Mouse (Mus musculus): ENCODE results near the gene Fam111a. TPM values are rescaled to one million over a fixed set of nuclear protein-coding genes. Genes with fewer than 3 reads are reported as not detected.

The Fam111a gene
- total RNA-seq, 2 experiments from 2014 or later: 3.2 to 6.4 TPM

DNA sequence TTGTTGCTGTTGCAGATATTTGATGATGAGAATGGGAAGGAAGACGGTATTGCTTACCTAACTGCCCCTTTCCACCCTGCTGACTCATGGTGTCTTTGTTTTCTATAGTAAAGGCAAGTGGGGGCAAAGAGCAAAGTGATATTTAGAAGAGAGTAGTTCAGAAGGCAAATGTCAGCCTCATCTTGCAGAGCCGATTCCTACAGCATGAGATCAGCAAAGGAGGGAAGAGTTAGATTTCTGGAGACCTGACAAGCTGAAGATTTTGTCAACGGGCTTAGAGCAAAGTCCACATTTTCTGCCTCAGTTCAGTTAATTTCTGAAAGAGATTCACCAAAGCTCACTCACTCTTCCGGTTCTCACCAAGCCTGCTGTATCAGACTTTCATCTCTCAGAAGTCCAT, 87.6 kb downstream of the Fam111a start, which contains the start of gene Glyat:
Glyat (plus strand) TSS at position 133 of the 400 bp plus-strand sequence.
- DNase-seq: no peak

GRCm38 (mm10) chr19:12634259-12634658, 88.7 kb downstream of the Fam111a start:
- no peak for DNase-seq

GRCm38 (mm10) chr19:12634963-12635362, 89.4 kb downstream of the Fam111a start:
- DNase-seq: no peak

DNA sequence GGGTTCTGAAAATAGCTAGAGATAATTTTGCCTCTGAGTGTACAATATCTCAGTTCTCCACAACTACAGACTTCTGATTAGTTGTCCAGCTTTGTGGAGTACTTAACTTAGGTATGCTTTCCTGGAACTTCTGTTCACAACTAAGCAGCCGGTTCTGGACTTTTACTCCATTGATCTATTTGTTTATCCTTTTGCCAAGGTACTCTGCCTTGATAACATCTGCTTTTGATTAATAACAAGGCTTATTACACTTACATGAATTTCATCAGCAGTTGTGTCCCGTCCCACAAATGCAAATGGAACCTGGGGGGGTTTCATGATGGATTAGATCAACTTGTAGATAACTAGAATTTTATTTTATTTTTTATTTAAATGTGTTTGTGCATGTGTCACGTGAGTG, 91.3 kb downstream of the Fam111a start:
- DNase-seq: no peak

DNA sequence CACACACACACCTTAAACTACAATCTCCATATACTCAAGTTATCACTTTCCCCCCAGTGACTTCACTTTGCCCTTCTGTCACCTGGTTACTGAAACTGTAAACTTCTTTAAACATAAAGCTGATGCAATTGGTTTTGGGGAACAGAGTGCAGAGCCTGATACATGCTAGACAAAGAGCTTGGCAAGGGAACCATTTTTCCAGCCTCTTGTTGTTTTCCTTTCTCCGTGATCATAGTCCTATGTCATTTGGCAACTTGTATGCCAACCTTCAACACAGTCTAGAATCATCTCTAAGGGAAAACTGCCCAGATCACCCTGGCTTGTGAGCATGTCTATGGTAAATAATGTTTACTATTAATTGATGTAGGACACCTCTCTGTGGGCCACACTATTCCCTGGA, 92.5 kb downstream of the Fam111a start:
- no peak for DNase-seq

Other genes with a start within 250 kb of the Fam111a start
- gene Olfr1436, start 246.6 kb upstream of the Fam111a start, total RNA-seq (2021): not detected
- gene Olfr1437, start 220.6 kb upstream of the Fam111a start, total RNA-seq (2021): not detected
- not detected for gene Olfr1438-ps1, start 209.8 kb upstream of the Fam111a start, total RNA-seq (2021)
- not detected for gene Olfr1440, start 158.5 kb upstream of the Fam111a start, total RNA-seq (2021)
- gene Olfr1441, start 128.3 kb upstream of the Fam111a start, total RNA-seq (2021): not detected
- gene Pfpl, start 117.8 kb upstream of the Fam111a start, total RNA-seq (2021): not detected
- gene Mpeg1, start 85.0 kb upstream of the Fam111a start, total RNA-seq (2021): 10 to 100 TPM; 23.7 to 25.0 TPM
- gene Dtx4, start 44.3 kb upstream of the Fam111a start, total RNA-seq (2021): 10 to 100 TPM; 11.4 to 17.6 TPM
- under 1 TPM in 1 of 2 experiments, not detected in 1; 0.53 TPM for gene Gm4952, start 54.2 kb downstream of the Fam111a start, total RNA-seq (2021)
- under 1 TPM in 1 of 2 experiments, not detected in 1; 0.33 TPM for gene Glyat, start 87.6 kb downstream of the Fam111a start, total RNA-seq (2021)
- not detected for gene Olfr1442, start 124.7 kb downstream of the Fam111a start, total RNA-seq (2021)
- not detected for gene Olfr1443, start 132.4 kb downstream of the Fam111a start, total RNA-seq (2021)
- gene Keg1, start 150.0 kb downstream of the Fam111a start, total RNA-seq (2021): not detected
- gene Cntf, start 219.9 kb downstream of the Fam111a start, total RNA-seq (2021): 1 to 10 TPM; 1.6 to 2.8 TPM

All from adrenal gland, postnatal 36 days (tissue).